Mouse (Mus musculus) gastrocnemius, postnatal 36 days (tissue): Measurements from ENCODE around the gene Gga3. TPM values are rescaled to one million over a fixed set of nuclear protein-coding genes. Genes with fewer than 3 reads are reported as not detected.
A peak's percentile ranks its signal among the peaks of the same experiment; 100 is the strongest.

Experiments
- DNase-seq, 2 experiments: peaks; one replicate each; pipeline ENCODE4 v3.0.0; 2022
- intact Hi-C: fragments of 180-260 bp; cut with DNase I; formaldehyde crosslinking; loops from one replicate; pipeline ENCODE4 v1.15.1; 2025
- total RNA-seq, 2 experiments: library from RNA; stranded (reverse); gene quantifications; 2 replicates each; pipeline ENCODE4 v1.2.3; 2021

Gene Gga3
- total RNA-seq, 2 experiments from 2014 or later: 12.5 to 13.0 TPM

DNA sequence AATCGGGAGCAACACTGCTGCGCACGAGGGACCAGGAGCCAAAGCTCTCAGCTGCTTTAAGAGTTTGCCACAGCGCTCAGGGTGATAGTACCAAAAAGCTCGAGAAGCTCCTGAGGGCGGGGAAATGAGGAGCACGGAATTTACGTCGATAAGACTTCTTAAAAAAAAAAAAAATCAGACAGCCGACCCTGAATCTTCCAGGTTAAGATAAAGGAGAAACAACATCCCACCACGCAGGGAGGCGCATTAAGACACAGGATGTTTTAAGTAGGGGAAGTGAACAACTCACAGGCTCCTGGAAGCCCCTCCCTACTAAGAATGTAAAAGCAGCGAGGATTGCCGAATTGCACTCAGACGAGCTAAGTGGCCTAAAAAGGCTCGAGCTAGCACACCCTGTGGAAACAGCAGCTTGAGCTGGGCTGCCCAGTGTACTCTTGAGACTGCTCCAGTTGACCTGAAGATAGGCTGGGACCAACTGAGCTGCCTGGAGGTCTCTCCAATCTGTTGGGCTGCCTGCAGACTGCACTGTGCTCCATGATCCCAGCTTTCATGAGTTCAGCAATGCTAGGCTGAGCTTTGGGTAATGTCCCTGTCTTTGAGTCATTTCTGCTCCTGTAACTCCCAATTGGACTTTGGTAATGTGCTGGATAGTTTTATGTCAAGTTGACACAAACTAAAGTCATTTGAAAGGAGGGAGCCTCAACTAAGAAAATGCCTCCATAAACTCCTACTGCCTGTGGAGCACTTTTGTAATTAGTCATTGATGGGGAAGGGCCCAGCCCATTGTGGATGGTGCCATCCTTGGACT is 9.5 kb upstream of the Gga3 start:
- no peak for DNase-seq
- intact Hi-C loops: loop anchor here (5.0 kb wide), 1 partner anchor 126 kb away; no protein-coding TSS in a partner anchor

DNA sequence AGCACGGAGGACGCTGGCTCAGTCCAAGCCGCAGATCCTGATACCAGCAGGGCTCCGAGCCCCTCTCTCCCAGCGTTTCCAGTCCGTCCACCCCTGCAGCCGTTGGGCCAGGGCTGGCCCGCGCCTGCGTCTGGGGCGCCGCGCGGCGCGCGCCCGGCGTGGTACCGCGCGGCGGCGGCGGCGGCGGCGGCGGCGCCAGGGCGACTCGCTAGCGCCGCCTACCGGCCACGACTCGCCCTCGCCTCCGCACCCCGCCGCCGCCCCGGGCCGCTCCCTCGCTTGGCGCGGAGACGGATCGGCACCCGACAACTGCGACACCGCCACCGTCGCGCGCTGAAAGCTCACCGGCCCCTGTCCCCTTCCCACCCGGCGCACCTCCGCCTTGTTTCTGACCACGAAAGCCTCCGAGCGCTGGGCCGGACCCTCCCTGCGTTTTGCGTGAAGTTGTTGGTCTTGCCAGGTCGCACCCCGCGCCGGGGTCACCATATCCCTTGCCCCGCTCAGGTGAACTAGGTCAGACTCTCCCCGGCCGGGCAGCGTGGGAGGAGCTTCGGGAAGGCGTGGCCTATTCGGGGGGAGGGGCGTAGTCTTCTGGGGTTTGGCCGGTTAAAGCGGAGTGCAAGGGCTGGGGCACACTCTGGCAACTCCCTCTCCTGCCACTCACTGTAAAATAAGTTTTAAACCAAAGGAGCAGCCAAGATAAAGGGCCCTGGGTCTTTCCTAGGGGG is 8.7 kb upstream of the Gga3 start, which contains the start of gene Mif4gd:
Gene Mif4gd (minus strand): TSS at position 560 of the 728 bp plus-strand sequence.
- intact Hi-C loops: loop anchor here (5.0 kb wide), 1 partner anchor 125 kb away; no protein-coding TSS in a partner anchor
- peak; percentile 89 to 94 for DNase-seq

GRCm38 (mm10) chr11:115612059-115612409 is 8.2 kb upstream of the Gga3 start:
- peak; percentile 77 to 80 for DNase-seq
- intact Hi-C loops: loop anchor here (5.0 kb wide), 1 partner anchor 125 kb away; no protein-coding TSS in a partner anchor

DNA sequence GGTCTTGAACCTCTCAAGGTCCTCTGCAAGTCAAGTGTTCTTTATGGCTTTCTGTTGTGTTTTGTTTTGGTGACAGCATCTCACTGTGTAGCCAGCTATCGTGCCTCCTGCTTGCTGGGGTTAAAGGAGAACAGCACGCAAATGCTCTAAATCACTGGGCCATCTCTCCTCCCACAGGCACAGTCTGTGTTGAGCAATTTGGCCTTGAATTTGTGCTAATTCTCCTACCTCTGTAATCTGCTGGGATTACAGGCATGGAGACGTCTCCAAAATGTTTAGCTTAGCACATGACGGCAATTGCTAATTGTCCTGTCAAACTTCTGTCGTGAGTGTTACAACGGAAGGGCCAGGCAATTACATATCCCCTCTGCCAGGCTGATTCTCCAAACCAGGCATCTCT is 7.3 kb upstream of the Gga3 start:
- no peak for DNase-seq
- intact Hi-C loops: loop anchor here (5.0 kb wide), 1 partner anchor 124 kb away; no protein-coding TSS in a partner anchor

- intact Hi-C loops: no loop called here
Observed at GRCm38 (mm10) chr11:115609576-115609975, 5.7 kb upstream of the Gga3 start.

GRCm38 (mm10) chr11:115608421-115609399 is 4.9 kb upstream of the Gga3 start:
- DNase-seq: no peak
- intact Hi-C loops: no loop called here

More at GRCm38 (mm10) chr11:115609576-115609975, 5.7 kb upstream of the Gga3 start:
- no peak for DNase-seq

DNA sequence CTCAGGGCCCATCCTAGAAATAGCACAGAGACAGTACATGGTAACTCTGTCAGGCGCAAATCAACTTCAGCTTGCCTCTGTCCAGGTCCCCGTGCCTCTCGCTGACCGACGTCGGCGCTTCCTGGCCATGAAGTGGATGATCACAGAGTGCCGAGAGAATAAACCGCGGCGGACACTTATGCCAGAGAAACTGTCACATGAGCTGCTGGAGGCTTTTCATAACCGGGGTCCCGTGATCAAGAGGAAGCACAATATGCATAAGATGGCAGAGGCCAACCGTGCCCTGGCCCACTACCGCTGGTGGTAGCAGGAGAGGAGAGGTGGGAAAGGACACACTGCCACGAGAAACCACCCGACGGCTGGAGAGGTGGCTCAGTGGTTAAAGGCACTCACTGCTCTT is 2.9 kb upstream of the Gga3 start:
- no peak for DNase-seq
- intact Hi-C loops: no loop called here

DNA sequence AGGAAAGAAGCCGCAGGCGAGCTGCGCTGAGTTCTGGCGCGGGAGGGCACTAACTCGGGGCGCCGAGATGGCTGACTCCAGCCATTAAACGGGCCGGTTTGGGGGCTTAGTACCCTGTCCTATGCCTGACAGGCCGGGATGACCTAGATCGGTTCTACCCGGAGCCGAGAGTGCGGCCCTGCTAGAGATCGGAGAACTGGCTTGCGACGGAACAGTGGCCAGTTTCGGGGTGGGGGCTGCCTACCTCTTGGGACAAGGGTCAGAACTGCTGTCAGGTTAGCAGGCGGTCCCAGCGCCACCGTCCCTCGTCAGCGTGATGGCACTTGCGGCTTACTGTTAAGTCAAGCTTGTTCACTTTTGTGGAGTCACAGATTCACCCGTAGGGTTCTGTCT is 449 bp upstream of the Gga3 start:
- no peak for DNase-seq
- intact Hi-C loops: loop anchor here (5.0 kb wide), 1 partner anchor 37 kb away; no protein-coding TSS in a partner anchor

GRCm38 (mm10) chr11:115603128-115603475 is 749 bp downstream of the Gga3 start:
- intact Hi-C loops: loop anchor here (5.0 kb wide), 1 partner anchor 36 kb away; no protein-coding TSS in a partner anchor
- DNase-seq: no peak

- no peak for DNase-seq
- intact Hi-C loops: loop anchor here (5.0 kb wide), 1 partner anchor 34 kb away; no protein-coding TSS in a partner anchor
Observed at GRCm38 (mm10) chr11:115601174-115601573, 2.7 kb downstream of the Gga3 start.

GRCm38 (mm10) chr11:115600743-115601142 is 3.1 kb downstream of the Gga3 start:
- intact Hi-C loops: loop anchor here (5.0 kb wide), 1 partner anchor 33 kb away; no protein-coding TSS in a partner anchor
- DNase-seq: no peak

GRCm38 (mm10) chr11:115599722-115600121 is 4.1 kb downstream of the Gga3 start:
- no peak for DNase-seq
- intact Hi-C loops: loop anchor here (5.0 kb wide), 1 partner anchor 32 kb away; no protein-coding TSS in a partner anchor

GRCm38 (mm10) chr11:115598309-115598708 is 5.5 kb downstream of the Gga3 start:
- DNase-seq: no peak
- intact Hi-C loops: no loop called here

- no peak for DNase-seq
- intact Hi-C loops: no loop called here
Observed at GRCm38 (mm10) chr11:115595209-115595608, 8.6 kb downstream of the Gga3 start.

GRCm38 (mm10) chr11:115590526-115591075 is 13.2 kb downstream of the Gga3 start:
- intact Hi-C loops: no loop called here
- no peak for DNase-seq

DNA sequence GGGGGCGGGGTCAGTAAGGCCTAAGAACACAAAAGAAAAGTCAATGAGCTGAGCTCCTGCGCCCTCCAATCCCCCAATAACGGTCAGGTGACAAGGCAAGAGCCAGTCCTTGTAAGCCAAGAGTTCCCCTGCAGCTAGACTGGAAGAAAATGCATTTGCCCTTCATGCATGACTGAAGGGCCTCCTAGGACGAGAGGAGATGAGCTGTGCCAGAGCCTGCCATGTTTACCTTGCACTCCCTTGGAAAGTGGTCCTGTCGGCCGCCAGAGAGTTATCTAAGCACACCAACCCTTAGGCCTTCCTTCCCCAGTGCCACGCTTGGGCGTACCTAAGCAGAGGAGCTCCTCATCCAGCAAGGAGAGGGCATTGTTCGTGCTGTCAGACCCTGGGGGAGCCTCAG is 15.9 kb downstream of the Gga3 start:
- intact Hi-C loops: no loop called here
- no peak for DNase-seq

DNA sequence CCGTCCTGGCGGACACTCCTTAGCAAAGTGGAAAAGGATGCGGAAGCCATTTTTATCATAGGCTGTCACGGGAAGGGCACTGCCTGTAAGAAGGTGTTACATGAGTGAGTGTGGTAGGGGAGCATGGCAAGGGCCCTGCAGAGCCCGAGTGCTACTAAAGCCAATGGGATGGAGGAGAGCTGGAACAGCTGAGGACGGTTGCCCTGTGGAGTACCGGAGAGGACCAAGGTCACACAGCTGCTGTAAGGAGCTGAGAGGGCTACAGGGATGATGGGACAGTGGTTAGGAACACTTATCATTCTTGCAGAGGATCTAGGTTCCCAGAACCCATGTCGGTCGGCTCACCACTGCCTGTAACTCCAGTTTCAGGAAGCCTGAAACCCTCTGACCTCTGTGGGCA is 17.4 kb downstream of the Gga3 start:
- no peak for DNase-seq
- intact Hi-C loops: no loop called here

DNA sequence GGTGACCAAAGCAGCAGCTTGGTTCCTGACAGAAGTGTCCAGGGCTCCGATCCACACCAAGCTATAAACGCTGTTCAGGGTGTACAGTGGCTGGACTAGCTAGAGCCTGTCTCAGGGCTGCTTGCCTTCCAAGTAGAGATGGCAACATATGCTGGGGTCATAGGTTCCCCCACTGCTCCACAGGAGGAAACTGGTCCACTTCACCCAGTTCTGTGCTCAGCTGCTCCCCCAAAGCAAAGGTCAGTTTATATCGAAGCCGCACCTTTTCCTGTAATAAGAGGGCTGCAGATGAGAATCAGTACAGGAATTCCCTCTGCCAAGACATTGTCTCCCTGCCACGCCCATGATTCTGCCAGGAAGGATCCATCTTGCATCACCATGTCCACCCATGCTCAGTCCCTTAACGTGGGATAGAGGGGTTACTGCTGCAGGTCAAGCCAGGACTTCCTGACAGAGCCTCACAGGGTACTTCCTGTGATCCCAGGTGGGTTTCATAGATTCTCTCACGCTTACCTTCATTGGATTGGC is 18.2 kb downstream of the Gga3 start:
- intact Hi-C loops: no loop called here
- DNase-seq: no peak

- intact Hi-C loops: no loop called here
- DNase-seq: no peak
Observed at GRCm38 (mm10) chr11:115584376-115585073, 19.3 kb downstream of the Gga3 start.
